Comparison of ENCODE assay signal across 9 mouse cellular contexts in genomic region chr9:58053102-58053501, GRCm38 (mm10). TPM values are rescaled to one million over a fixed set of nuclear protein-coding genes. Genes with fewer than 3 reads are reported as not detected.
DNase-seq lines count a peak whose midpoint lies in the region; ATAC-seq and TF ChIP-seq lines count a peak whose summit lies in the region.
"Had no signal": no experiment of that assay in that cellular context is flagged by ENCODE, and none has a peak within 500 bp of the region (broad histone marks: within the 10 kb centered on the region; RNA-seq: fewer than 3 reads in every experiment).

No protein-coding gene starts in this region.

- H3K36me3 ChIP-seq in kidney, embryonic 15.5 days = no peaks in the 10 kb centered on the region
- no peaks in the 10 kb centered on the region for H3K36me3 ChIP-seq in forebrain, embryonic 10.5 days (replicated peaks)
- no peaks in the 10 kb centered on the region for H3K36me3 ChIP-seq in kidney, embryonic 16.5 days (ENCODE audit: insufficient read depth, low read length)
- H3K36me3 ChIP-seq in liver, embryonic 14.5 days (replicated peaks; ENCODE audit: control insufficient read depth, insufficient read depth, low read depth) = no peaks in the 10 kb centered on the region
- H3K36me3 ChIP-seq: embryonic facial prominence, embryonic 12.5 days had no signal

- no peak overlapping the region for H3K9ac ChIP-seq in kidney, embryonic 15.5 days
- H3K9ac ChIP-seq in kidney, embryonic 16.5 days (replicated peaks; ENCODE audit: low read length) = no peak overlapping the region
- no peak overlapping the region for H3K9ac ChIP-seq in liver, embryonic 14.5 days (replicated peaks)
- H3K9ac ChIP-seq: embryonic facial prominence, embryonic 12.5 days had no signal

- ATAC-seq in kidney, embryonic 15.5 days (replicated peaks; ENCODE audit: low FRiP score) = no peak
- peak; percentile 49 for ATAC-seq in kidney, embryonic 16.5 days (ENCODE audit: low FRiP score, low TSS enrichment)
- no peak for ATAC-seq in liver, embryonic 14.5 days (ENCODE audit: insufficient read depth)

- 18% methylated on average over 3 of the region's 3 CpGs for WGBS in kidney, embryonic 15.5 days
- WGBS in bone marrow, adult 2 months = 34% methylated on average over 3 of the region's 3 CpGs
- 17% methylated on average over 3 of the region's 3 CpGs for WGBS in forebrain, embryonic 10.5 days
- WGBS in kidney, embryonic 16.5 days = 15% methylated on average over 3 of the region's 3 CpGs
- WGBS in liver, embryonic 14.5 days (ENCODE audit: insufficient replicate concordance) = 16% methylated on average over 3 of the region's 3 CpGs

- DNase-seq in kidney, adult 11 months = peak; percentile 24
- peak; percentile 63 for DNase-seq in forebrain, embryonic 10.5 days (ENCODE audit: extremely low spot score, low spot score)
- DNase-seq in liver, embryonic 14.5 days (ENCODE audit: low read depth in 3 of 3, low spot score in 3 of 3) = no peak
- peak; percentile 85 for DNase-seq in retina, embryonic 14.5 days (ENCODE audit: low spot score)
- DNase-seq in yolk sac, embryonic 10.5 days (ENCODE audit: low spot score) = peak; percentile 25

- TF ChIP-seq CTCF in bone marrow, adult 2 months (IDR thresholded peaks at IDR 0.05; ENCODE audit: control insufficient read depth, insufficient read depth, low read length) = peak; percentile 77
- TF ChIP-seq CTCF in liver, embryonic 14.5 days (IDR thresholded peaks at IDR 0.05; ENCODE audit: low read depth) = peak; percentile 80

- no peak overlapping the region for H3K4me3 ChIP-seq in kidney, embryonic 15.5 days (replicated peaks)
- no peak overlapping the region for H3K4me3 ChIP-seq in bone marrow, adult 2 months (replicated peaks; ENCODE audit: control insufficient read depth, low read depth, low read length)
- H3K4me3 ChIP-seq in forebrain, embryonic 10.5 days = no peak overlapping the region
- H3K4me3 ChIP-seq in kidney, embryonic 16.5 days (ENCODE audit: low read length) = no peak overlapping the region
- H3K4me3 ChIP-seq in liver, embryonic 14.5 days (ENCODE audit: insufficient read depth in 1 of 2, low read depth in 2 of 2, low read length in 2 of 2) = no peak overlapping the region
- H3K4me3 ChIP-seq: embryonic facial prominence, embryonic 12.5 days had no signal

- no peak overlapping the region for H3K4me2 ChIP-seq in kidney, embryonic 15.5 days
- H3K4me2 ChIP-seq in kidney, embryonic 16.5 days (replicated peaks; ENCODE audit: low read depth, low read length) = no peak overlapping the region
- no peak overlapping the region for H3K4me2 ChIP-seq in liver, embryonic 14.5 days (ENCODE audit: low read depth)
- H3K4me2 ChIP-seq: embryonic facial prominence, embryonic 12.5 days had no signal

- no peak overlapping the region for H3K27ac ChIP-seq in kidney, embryonic 15.5 days
- H3K27ac ChIP-seq in bone marrow, adult 2 months (ENCODE audit: control insufficient read depth, insufficient read depth, low read depth, low read length, poor library complexity) = no peak overlapping the region
- peak overlapping the region; percentile 78 for H3K27ac ChIP-seq in forebrain, embryonic 10.5 days
- no peak overlapping the region for H3K27ac ChIP-seq in kidney, embryonic 16.5 days (ENCODE audit: low read length)
- H3K27ac ChIP-seq in liver, embryonic 14.5 days = no peak overlapping the region
- H3K27ac ChIP-seq: embryonic facial prominence, embryonic 12.5 days had no signal

- H3K27me3 ChIP-seq in kidney, embryonic 15.5 days = 0 out of 2 replicates have a peak, but pooled peaks cover 5% of the 10 kb centered on the region
- H3K27me3 ChIP-seq in forebrain, embryonic 10.5 days (ENCODE audit: poor library complexity, severe bottlenecking) = peaks cover 76% of the 10 kb centered on the region
- H3K27me3 ChIP-seq in kidney, embryonic 16.5 days (ENCODE audit: insufficient read depth, low read length) = no peaks in the 10 kb centered on the region; the same call in 1 of the 2 replicates
- H3K27me3 ChIP-seq in liver, embryonic 14.5 days (ENCODE audit: control insufficient read depth, insufficient read depth, low read length) = no peaks in the 10 kb centered on the region

- TF ChIP-seq POLR2A in bone marrow, adult 2 months (IDR thresholded peaks at IDR 0.05; ENCODE audit: borderline replicate concordance, control insufficient read depth, low read depth, low read length) = no peak

- peaks cover 38% of the 10 kb centered on the region for H3K4me1 ChIP-seq in kidney, embryonic 15.5 days
- no peaks in the 10 kb centered on the region for H3K4me1 ChIP-seq in bone marrow, adult 2 months (ENCODE audit: control insufficient read depth, insufficient read depth, low read length)
- H3K4me1 ChIP-seq in forebrain, embryonic 10.5 days = peaks cover 78% of the 10 kb centered on the region
- H3K4me1 ChIP-seq in kidney, embryonic 16.5 days (ENCODE audit: insufficient read depth, low read length) = peaks cover 16% of the 10 kb centered on the region
- H3K4me1 ChIP-seq in liver, embryonic 14.5 days (replicated peaks; ENCODE audit: control insufficient read depth in 2 of 2, insufficient read depth in 2 of 2, low read length in 1 of 2) = no peaks in the 10 kb centered on the region

- H3K9me3 ChIP-seq in kidney, embryonic 15.5 days (replicated peaks) = no peaks in the 10 kb centered on the region
- H3K9me3 ChIP-seq in forebrain, embryonic 10.5 days = no peaks in the 10 kb centered on the region
- no peaks in the 10 kb centered on the region for H3K9me3 ChIP-seq in kidney, embryonic 16.5 days (ENCODE audit: low read length)
- no peaks in the 10 kb centered on the region for H3K9me3 ChIP-seq in liver, embryonic 14.5 days (ENCODE audit: control insufficient read depth, low read length)
- H3K9me3 ChIP-seq: embryonic facial prominence, embryonic 12.5 days had no signal

- TF ChIP-seq EP300 in liver, embryonic 14.5 days (IDR thresholded peaks at IDR 0.05; ENCODE audit: low read depth) = no peak

RNA-seq across cellular contexts. Expression of gene Stra6, which starts 10.5 kb away (rescaled TPM):
- 28.0 and 29.7 TPM in 2 replicates for polyA plus RNA-seq in kidney, embryonic 15.5 days (2015; fragmentation: Nextera tagmentation; extraction: Ambion mirVana)
- not detected in 2 replicates for polyA plus RNA-seq in bone marrow, adult 2 months (2011; ENCODE audit: insufficient read depth, insufficient read length, low replicate concordance, missing spikeins)
- 33.0 and 37.1 TPM in 2 replicates for polyA plus RNA-seq in forebrain, embryonic 10.5 days (2016; fragmentation: Nextera tagmentation; extraction: Ambion mirVana)
- 24.1 and 34.2 TPM in 2 replicates for polyA plus RNA-seq in kidney, embryonic 16.5 days (2015; fragmentation: Nextera tagmentation; extraction: Ambion mirVana)
- polyA plus RNA-seq in liver, embryonic 14.5 days (2012; rRNA removed) = 0.07 TPM in 1 of 2 replicates, not detected in the other
- not detected in 2 replicates for polyA plus RNA-seq in liver, embryonic 14.5 days (2014; fragmentation: Nextera tagmentation; extraction: Ambion mirVana)

RNA-seq across cellular contexts. Expression of gene Cyp11a1, which starts 46.9 kb away (rescaled TPM):
- 15.7 and 46.0 TPM in 2 replicates for polyA plus RNA-seq in kidney, embryonic 15.5 days (2015; fragmentation: Nextera tagmentation; extraction: Ambion mirVana)
- 0.86 and 1.6 TPM in 2 replicates for polyA plus RNA-seq in bone marrow, adult 2 months (2011; ENCODE audit: insufficient read depth, insufficient read length, low replicate concordance, missing spikeins)
- not detected in 2 replicates for polyA plus RNA-seq in forebrain, embryonic 10.5 days (2016; fragmentation: Nextera tagmentation; extraction: Ambion mirVana)
- polyA plus RNA-seq in kidney, embryonic 16.5 days (2015; fragmentation: Nextera tagmentation; extraction: Ambion mirVana) = 25.0 and 45.7 TPM in 2 replicates
- polyA plus RNA-seq in liver, embryonic 14.5 days (2012; rRNA removed) = 0.32 and 0.37 TPM in 2 replicates
- polyA plus RNA-seq in liver, embryonic 14.5 days (2014; fragmentation: Nextera tagmentation; extraction: Ambion mirVana) = 0.49 and 0.55 TPM in 2 replicates

Comparison
In these comparisons a context has a peak if more than half of its experiments do, and no peak if none do; other contexts are left out.
1. DNase-seq: peak in kidney, adult 11 months (single experiment), forebrain, embryonic 10.5 days (single experiment), retina, embryonic 14.5 days (single experiment) and yolk sac, embryonic 10.5 days (single experiment); none in liver, embryonic 14.5 days (0 of 3).
2. RNA of gene Stra6, which starts 10.5 kb away (polyA plus RNA-seq): 33.0 to 37.1 TPM in forebrain, embryonic 10.5 days, 28.0 to 29.7 TPM in kidney, embryonic 15.5 days and 24.1 to 34.2 TPM in kidney, embryonic 16.5 days; 0.07 TPM in liver, embryonic 14.5 days and not detected in bone marrow, adult 2 months; every median in the first group is over 10 times any median in the second.